Mouse (Mus musculus): ENCODE measurements around the gene Dusp9.

DNA sequence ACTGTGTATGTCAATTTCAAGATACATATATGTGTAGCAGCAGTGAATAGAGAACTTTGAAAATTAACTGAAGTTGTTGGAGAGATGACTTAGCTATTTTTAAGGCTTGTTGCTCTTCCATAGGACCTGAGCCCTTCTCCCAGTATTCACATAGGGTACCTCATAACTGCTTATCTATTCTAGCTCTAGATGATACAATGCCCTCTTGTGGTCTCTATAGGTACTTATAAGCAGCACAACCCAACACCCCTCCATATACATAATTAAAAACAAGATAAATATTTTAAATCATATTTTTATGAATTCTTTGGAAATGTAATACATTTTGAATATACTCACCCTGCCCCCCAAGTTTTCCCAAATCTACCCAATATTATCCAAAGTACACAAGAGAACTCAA is 23.9 kb downstream of the Dusp9 start:
- no peak for TF ChIP-seq CTCF (IDR thresholded peaks at IDR 0.05; ENCODE audit: low read depth)
- TF ChIP-seq EP300 (IDR thresholded peaks at IDR 0.05; ENCODE audit: low read depth), result no peak
